Mouse (Mus musculus): ENCODE data around the gene Lenep. TPM values are rescaled to one million over a fixed set of nuclear protein-coding genes. Genes with fewer than 3 reads are reported as not detected.

Gene Lenep
- polyA plus RNA-seq, 2 experiments, result 2.4 TPM; not detected in 1

DNA sequence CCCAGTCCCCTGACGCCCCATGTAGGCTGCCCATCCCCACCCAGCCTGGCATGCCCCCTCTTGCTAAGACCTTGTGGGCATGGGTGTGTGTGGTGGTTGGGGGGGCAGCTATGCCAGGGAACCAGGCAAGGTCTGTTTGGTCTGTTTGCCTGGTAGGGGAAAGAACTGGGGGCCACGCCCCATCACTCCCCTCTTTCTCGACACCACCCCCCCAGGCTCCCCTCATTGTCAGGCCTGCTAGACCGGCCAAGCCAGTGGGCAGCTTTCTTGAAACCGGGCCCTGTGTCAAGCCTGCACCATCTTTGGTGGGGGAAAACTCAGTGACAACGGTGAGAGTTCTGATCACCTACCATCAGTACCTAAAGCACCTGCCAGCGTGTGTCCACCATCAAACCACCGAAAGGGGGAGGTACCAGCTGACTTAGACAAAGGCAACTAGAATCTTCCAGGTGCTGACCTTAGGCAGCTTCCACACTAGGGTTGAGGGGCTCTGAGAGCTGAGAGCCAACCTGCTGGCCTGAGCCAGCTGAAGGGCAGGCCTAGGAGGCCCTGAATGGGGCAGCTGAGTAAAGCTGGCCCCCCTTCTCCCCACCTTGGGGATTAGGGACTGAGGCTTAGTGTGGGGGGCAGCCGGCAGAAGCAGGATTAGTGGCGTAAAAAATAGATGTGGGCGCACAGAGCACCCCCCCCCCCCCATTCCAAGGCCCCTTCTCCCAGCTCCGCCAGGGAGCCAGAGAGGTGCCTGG, 18.1 kb downstream of the Lenep start:
- TF ChIP-seq POLR2A (IDR thresholded peaks at IDR 0.05; ENCODE audit: borderline replicate concordance, extremely low read depth, insufficient read depth, insufficient read length), result no peak
- no peaks in the 10 kb centered on the region for H3K36me3 ChIP-seq (ENCODE audit: control insufficient read depth, insufficient read depth, low read length)
- no peak for DNase-seq (ENCODE audit: low spot score)
- peaks cover 8% of the 10 kb centered on the region for H3K4me1 ChIP-seq (ENCODE audit: control insufficient read depth, insufficient read depth, low read length)
- H3K9me3 ChIP-seq (ENCODE audit: control insufficient read depth, low read length), result no peaks in the 10 kb centered on the region
- H3K9ac ChIP-seq (ENCODE audit: low read depth, low read length, severe bottlenecking), result no peak overlapping the region
- WGBS, result 63% methylated on average over 11 of the region's 12 CpGs
- no peak overlapping the region for H3K4me2 ChIP-seq (replicated peaks; ENCODE audit: low read depth, low read length, severe bottlenecking)
- no peaks in the 10 kb centered on the region for H3K27me3 ChIP-seq (ENCODE audit: control insufficient read depth, insufficient read depth, low read length)
- no peak overlapping the region for H3K4me3 ChIP-seq (replicated peaks; ENCODE audit: low read length)
- H3K27ac ChIP-seq (replicated peaks; ENCODE audit: low read depth, low read length), result no peak overlapping the region
- no peak for ATAC-seq (ENCODE audit: low FRiP score, low read depth)

- 87% methylated on average over 5 of the region's 5 CpGs for WGBS
- Histone ChIP-seq H3K4me3 (replicated peaks; ENCODE audit: low read length) (no peak overlapping the region), H3K27me3 (ENCODE audit: control insufficient read depth, insufficient read depth, low read length) (no peaks in the 10 kb centered on the region), H3K4me2 (replicated peaks; ENCODE audit: low read depth, low read length, severe bottlenecking) (no peak overlapping the region), H3K27ac (replicated peaks; ENCODE audit: low read depth, low read length) (no peak overlapping the region), H3K4me1 (ENCODE audit: control insufficient read depth, insufficient read depth, low read length) (peaks cover 12% of the 10 kb centered on the region), H3K9ac (ENCODE audit: low read depth, low read length, severe bottlenecking) (no peak overlapping the region), H3K36me3 (ENCODE audit: control insufficient read depth, insufficient read depth, low read length) (no peaks in the 10 kb centered on the region), H3K9me3 (ENCODE audit: control insufficient read depth, low read length) (no peaks in the 10 kb centered on the region)
- ATAC-seq (ENCODE audit: low FRiP score, low read depth) (no peak), DNase-seq (ENCODE audit: low spot score) (no peak)
- no peak for TF ChIP-seq POLR2A (IDR thresholded peaks at IDR 0.05; ENCODE audit: borderline replicate concordance, extremely low read depth, insufficient read depth, insufficient read length)
These were observed 18.8 kb downstream of the Lenep start for GRCm38 (mm10) chr3:89383651-89384255.

DNA sequence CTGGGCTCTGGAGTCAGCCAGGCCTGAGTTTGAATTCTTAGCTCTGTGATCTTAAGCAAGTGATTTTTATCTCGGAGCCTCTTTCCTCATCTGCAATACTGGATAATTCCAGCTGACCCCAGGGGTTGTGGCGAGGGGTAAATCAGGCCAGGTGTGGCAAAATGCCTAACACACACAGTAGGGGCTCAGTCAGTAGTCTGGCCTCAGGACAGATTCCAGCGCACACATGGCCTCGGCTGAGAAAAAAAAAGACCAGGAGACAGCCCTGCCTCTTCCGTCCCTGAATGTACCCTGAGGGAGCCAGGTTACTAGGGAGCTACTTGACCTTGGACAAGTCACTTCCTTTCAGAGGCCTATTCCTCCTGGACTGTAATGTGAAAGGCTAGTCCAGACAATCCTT, 19.6 kb downstream of the Lenep start:
- Histone ChIP-seq H3K9ac (ENCODE audit: low read depth, low read length, severe bottlenecking) (no peak overlapping the region), H3K4me2 (replicated peaks; ENCODE audit: low read depth, low read length, severe bottlenecking) (no peak overlapping the region), H3K27me3 (ENCODE audit: control insufficient read depth, insufficient read depth, low read length) (no peaks in the 10 kb centered on the region), H3K27ac (replicated peaks; ENCODE audit: low read depth, low read length) (no peak overlapping the region), H3K4me1 (ENCODE audit: control insufficient read depth, insufficient read depth, low read length) (peaks cover 17% of the 10 kb centered on the region), H3K4me3 (replicated peaks; ENCODE audit: low read length) (no peak overlapping the region), H3K36me3 (ENCODE audit: control insufficient read depth, insufficient read depth, low read length) (no peaks in the 10 kb centered on the region), H3K9me3 (ENCODE audit: control insufficient read depth, low read length) (no peaks in the 10 kb centered on the region)
- TF ChIP-seq POLR2A (IDR thresholded peaks at IDR 0.05; ENCODE audit: borderline replicate concordance, extremely low read depth, insufficient read depth, insufficient read length), result no peak
- 85% methylated on average over 5 of the region's 5 CpGs for WGBS
- ATAC-seq (ENCODE audit: low FRiP score, low read depth) (no peak), DNase-seq (ENCODE audit: low spot score) (no peak)

DNA sequence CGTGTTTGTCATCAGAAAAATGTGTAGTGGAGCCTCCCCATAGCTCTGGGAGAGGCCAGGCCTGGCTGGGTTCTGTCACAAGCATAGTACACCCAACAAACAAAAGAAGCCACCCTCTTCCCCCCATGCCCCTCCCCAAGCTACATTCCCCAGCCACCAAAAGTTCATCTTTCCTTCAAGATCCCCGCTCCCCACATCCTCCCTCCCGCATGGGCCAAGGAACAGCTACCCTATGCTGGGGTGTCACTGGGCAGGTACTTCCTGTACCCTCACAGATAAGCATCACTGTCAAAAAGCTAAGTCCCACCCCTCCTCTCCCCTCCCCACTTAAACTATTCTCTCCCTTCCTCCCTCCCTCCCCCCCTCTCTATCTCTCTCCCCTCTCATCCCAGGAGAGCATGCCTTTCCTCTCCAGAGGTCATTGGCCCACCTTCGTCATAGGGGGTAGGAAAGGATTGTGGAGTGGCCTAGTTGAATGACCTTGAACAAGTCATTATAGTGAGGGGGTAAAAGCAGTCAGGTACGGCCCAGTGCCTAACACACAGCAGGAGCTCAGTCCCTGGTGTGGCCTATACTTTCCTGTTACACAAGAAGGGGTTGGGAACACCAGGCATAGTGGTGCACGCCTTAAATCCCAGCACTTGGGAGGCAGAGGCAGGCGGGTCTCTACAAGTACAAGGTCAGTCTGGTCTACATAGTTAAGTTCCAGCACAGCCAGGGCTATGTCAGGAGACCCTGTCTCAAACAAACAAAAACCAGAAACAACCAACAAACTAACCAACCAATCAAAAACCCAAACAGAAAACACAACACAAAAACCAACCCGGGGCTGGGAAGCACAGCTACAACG, 20.3 kb downstream of the Lenep start:
- Histone ChIP-seq H3K27ac (replicated peaks; ENCODE audit: low read depth, low read length) (no peak overlapping the region), H3K4me3 (replicated peaks; ENCODE audit: low read length) (no peak overlapping the region), H3K9ac (ENCODE audit: low read depth, low read length, severe bottlenecking) (no peak overlapping the region), H3K4me1 (ENCODE audit: control insufficient read depth, insufficient read depth, low read length) (peaks cover 19% of the 10 kb centered on the region), H3K4me2 (replicated peaks; ENCODE audit: low read depth, low read length, severe bottlenecking) (no peak overlapping the region), H3K36me3 (ENCODE audit: control insufficient read depth, insufficient read depth, low read length) (no peaks in the 10 kb centered on the region), H3K9me3 (ENCODE audit: control insufficient read depth, low read length) (no peaks in the 10 kb centered on the region), H3K27me3 (ENCODE audit: control insufficient read depth, insufficient read depth, low read length) (no peaks in the 10 kb centered on the region)
- no peak for ATAC-seq (ENCODE audit: low FRiP score, low read depth)
- WGBS, result 86% methylated on average over 9 of the region's 9 CpGs
- TF ChIP-seq POLR2A (IDR thresholded peaks at IDR 0.05; ENCODE audit: borderline replicate concordance, extremely low read depth, insufficient read depth, insufficient read length), result no peak
- DNase-seq (ENCODE audit: low spot score), result no peak

DNA sequence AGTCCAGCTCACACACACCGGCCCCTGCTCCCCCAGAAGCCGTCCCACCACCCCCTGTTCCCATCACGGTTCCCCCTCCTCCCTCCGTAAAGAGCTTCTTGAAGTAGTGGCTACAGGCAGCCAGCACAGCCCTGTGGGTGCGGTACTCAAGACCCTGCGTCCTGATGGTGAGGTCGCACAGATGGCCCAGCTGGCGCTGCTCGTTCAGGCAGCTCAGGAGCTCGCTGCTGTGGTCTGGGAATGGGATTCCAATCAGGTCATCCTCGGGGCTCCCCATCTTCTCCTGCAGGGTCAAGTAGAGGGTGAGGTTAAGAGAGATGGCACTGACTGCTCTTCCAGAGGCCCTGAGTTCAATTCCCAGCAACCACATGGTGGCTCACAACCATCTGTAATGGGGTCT, 21.4 kb downstream of the Lenep start:
- Histone ChIP-seq H3K4me3 (replicated peaks; ENCODE audit: low read length) (no peak overlapping the region), H3K27me3 (ENCODE audit: control insufficient read depth, insufficient read depth, low read length) (no peaks in the 10 kb centered on the region), H3K4me1 (ENCODE audit: control insufficient read depth, insufficient read depth, low read length) (peaks cover 19% of the 10 kb centered on the region), H3K36me3 (ENCODE audit: control insufficient read depth, insufficient read depth, low read length) (no peaks in the 10 kb centered on the region), H3K9me3 (ENCODE audit: control insufficient read depth, low read length) (no peaks in the 10 kb centered on the region), H3K9ac (ENCODE audit: low read depth, low read length, severe bottlenecking) (no peak overlapping the region), H3K4me2 (replicated peaks; ENCODE audit: low read depth, low read length, severe bottlenecking) (no peak overlapping the region), H3K27ac (replicated peaks; ENCODE audit: low read depth, low read length) (no peak overlapping the region)
- no peak for ATAC-seq (ENCODE audit: low FRiP score, low read depth)
- DNase-seq (ENCODE audit: low spot score), result no peak
- 79% methylated on average over 11 of the region's 11 CpGs for WGBS
- no peak for TF ChIP-seq POLR2A (IDR thresholded peaks at IDR 0.05; ENCODE audit: borderline replicate concordance, extremely low read depth, insufficient read depth, insufficient read length)

Data from limb, embryonic 14.5 days (tissue).